Mouse (Mus musculus) kidney, postnatal 25 days (tissue): ENCODE results near the gene Eif4g3.

Source experiments
- DNase-seq, 2 experiments: peaks; one replicate each; pipeline ENCODE4 v3.0.0; 2021; ENCODE audit warnings: mixed read lengths in 2 of 2

The Eif4g3 gene

DNA sequence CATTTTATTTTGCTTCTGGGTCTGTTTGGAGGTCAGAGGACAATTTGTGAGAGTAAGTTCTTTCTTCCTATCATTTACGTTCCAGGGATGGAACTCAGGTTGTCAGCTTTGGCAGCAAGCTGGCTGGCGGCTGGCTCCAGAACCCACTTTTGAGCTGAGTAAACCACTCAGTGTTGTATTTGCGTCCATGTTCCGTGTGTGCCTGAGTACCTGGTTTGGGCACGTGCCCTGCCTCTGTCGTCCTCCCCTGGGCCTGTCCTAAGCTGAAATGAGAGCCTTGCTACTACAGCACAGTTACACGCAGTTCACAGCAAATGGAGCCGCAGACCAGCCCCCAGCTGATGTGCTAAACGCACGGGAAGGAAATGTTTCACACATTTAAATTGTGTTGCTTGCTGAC lies 39.0 kb downstream of the Eif4g3 start:
- no peak for DNase-seq

DNA sequence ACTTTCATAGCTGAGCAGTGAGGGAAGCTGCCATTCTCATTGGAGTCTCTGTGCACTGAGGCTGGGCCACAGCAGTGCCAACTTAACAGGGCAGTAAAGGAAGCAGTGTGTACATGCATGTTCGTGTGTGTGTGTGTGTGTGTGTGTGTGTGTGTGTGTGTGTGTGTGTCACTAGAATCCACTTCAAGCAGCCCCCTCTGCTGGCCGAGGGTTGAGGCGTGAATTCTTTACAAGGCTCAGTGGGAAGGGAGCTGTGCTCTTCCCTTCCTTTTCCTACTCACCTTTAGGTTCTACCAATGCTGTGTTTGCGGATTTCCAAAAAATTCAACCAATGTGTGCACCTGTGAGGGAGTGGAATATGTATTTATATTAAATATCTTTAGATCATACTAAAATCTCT lies 41.0 kb downstream of the Eif4g3 start:
- DNase-seq = no peak

DNA sequence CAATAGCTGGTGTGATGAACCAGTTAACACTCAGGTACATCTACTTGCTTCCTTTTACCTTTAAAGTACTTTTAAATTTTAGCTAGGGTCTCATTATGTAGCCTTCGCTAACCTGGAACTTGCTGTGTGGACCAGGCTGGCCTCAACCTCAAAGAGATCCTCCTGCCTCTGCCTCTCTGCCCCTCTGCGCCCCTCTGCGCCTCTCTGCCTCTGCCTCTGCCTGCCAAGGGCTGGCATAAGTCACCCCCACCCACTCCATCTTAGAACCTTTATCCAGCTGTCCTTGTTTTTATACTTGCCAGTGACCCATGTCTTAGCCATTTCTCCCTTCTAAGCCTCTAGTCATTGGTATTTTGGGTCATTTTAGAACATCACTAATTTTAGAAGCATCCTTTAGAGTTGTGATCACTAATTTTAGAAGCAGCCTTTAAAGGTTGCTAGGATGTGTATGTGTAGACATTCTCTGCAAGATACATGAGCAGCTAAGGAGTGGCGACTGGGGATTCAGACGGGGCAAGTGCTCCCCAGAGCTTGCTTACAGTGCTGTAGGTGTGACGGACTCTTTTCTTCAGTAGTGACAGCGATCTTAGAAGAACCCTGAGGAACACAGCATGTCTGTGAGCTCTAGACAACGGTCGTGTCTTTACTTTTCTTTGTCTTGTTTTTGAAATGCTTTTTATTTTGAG lies 42.8 kb downstream of the Eif4g3 start:
- peak in 1 of 2 experiments; percentile 23 for DNase-seq

DNA sequence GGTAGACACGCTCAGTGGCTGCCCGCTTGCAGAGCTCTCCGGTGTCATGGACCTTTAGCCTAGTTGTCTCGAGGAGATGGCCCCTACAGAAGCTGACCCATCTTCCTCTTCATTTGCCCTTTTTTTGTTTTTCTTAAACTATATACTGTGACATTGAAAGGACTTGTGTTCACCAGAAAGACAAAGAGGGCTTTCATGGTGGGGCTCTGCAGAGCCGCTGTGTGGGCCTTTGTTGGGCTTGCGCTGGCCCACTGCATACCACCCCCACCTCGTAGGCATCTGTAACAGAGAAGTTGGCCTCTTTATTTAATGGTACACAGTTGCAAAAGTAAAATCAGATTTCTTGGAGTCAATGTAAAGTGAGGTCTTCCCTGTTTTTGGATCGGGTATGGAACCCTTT lies 44.3 kb downstream of the Eif4g3 start:
- DNase-seq = no peak

DNA sequence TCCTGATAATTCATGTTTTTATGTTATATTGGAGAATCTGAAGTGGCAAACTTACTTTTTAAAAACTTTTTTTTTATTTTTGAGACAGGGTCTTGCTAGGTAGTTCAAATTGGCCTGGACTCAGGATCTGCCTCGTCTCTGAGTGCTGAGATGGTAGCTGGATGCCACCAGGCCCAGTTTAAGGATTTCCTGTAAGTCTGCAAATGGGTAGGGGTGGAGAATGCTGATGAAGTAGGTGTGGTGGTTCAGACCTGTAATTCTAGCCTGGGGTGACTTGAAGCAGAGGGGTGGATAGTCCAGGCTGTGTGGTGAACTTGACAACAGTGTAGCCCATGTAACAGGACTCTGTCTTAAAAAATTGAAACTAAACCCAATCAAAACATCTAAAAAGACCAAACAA lies 45.1 kb downstream of the Eif4g3 start:
- no peak for DNase-seq

DNA sequence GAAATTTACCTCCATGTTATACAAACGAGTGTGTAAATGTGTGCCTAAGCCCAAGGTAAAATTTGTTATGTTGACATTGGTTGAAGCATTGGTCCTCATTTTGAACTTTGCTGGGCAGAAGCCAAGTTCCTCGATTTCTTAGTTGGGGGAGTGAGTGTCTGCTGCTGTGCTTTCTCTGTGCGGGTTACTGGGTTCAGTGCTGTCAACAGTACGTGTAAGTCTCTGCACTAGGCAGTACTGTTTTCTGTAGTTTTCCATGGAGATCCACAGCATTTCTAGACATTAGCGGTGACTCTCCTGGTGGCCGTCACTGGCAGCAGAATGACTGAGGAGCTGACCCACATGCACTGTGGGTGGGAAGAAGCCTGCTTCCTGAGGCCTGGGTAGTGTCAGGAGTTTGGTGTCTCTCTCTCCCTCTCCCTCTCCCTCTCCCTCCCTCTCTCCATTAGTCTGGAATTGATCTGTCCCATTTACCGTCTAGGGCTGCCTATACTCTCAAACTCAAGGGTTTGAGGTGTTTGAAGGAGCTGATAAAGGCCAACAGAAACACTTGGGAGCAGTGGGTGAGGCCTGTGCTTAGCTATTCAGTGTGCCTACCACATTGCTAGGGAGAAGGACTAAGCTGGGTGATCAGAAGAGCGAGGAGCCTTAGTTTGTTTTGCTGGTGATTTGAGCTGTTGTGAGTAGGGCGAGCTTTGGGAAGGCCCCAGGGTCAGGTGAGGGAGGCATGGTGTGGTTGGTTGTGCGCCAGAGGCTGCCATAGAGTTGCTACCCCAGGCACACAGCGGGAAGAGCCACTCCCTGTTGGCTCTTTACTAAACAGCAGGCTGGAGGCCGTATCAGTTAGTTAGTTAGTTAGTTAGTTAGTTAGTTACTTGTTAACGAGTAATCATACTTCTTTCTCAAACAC lies 45.8 kb downstream of the Eif4g3 start:
- DNase-seq = peak; percentile 46 to 60

DNA sequence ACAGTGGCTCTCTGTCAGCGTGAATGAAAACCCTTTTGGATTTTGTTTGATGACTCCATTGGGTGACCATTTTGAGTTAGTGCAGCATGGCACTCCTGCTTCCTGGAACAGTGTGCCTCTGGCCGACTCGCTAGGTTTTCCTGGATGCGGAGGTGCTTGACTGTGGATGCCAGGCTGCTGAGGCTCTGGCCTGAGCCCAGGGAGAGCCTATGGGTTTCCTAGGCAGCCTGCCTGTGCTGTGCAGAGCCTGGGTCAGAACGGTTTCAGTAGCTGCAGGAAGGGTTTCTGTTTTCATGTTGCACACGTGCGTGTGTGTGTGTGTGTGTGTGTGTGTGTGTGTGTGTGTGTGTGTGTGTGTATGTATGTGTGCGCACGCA lies 46.4 kb downstream of the Eif4g3 start:
- no peak for DNase-seq

DNA sequence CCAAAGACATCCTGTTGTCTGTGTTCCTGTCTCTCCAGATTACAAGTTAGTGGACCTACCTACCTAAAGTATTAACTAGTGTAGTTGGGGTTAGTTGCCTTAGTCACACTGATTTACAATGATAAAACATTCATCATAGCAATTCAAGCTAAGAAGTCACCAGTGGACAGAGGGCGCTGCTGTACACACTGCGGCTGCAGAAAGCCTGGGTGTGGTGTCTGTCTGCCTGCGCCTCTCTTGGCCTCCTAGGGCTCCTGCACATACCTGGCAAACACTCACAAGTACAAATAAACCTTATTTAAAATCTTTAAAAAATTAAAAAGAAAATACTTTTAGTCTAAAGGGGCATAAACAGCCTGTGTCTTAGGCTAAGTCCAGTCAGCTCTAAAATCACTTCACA lies 47.8 kb downstream of the Eif4g3 start:
- peak in 1 of 2 experiments; percentile 34 for DNase-seq

DNA sequence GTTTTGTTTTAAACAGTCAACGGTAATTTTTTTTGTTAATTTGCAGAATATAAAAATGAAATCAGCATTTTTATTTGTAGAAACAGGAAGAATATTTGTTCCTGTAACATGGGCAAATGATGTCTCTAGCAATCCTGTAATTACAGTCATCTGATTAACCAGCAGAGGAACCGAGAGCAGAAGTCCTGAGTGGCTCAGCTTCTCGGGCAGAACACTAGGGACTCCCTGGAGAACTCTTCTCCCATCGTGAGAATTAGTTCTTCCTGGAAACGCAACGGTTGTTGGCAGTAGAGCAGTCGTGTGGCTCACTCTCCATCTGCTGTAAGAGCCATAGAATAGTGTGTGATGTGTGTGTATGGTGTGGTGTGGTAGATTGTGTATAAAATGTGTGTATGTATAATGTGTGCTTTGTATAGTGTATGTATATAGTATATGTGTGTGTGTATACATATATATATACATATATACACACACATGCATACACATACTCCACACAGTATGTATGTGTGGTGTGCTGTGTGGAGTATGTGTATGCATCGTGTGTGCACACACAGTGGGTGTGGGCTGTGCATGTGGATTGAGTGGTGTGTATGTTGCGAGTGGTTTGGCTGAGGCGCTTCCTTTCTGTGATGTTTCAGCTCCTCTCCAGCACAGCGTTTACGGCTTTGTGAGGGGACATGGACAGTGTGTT lies 48.9 kb downstream of the Eif4g3 start:
- no peak for DNase-seq

DNA sequence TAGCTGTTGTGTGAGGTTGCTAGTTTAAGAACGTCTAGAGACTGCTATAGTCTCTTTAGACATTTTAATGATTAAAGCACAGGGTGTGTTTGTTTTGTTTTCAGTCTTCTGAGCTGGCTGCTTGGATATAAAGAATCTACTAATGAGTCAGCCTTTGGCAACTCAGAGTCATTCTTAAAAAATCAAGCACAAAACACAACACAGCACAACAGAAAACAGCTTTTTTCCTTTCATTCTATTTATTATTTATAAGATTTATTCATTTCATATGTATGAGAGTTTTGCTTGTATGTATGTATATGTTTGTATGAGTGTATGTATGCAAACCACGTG lies 49.4 kb downstream of the Eif4g3 start:
- no peak for DNase-seq

DNA sequence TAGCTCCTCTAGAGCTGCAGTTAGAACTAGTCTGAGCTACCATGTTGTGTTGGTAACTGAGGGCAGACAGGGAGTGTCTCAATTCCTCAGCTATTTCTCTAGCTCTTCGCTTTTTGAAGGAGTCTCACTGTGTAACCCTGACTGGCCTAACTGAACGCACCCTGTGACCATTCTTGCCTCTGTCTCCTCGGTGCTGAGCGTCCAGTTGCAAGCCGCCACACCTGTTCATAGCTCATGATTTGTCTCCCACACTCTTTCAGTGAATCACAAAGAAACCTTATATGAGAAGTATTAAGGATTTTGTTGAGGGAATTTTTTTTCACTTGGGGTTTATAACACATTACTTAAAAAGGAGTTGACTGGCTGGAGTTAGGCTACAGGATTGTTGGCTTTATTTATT lies 49.8 kb downstream of the Eif4g3 start:
- DNase-seq = no peak

DNA sequence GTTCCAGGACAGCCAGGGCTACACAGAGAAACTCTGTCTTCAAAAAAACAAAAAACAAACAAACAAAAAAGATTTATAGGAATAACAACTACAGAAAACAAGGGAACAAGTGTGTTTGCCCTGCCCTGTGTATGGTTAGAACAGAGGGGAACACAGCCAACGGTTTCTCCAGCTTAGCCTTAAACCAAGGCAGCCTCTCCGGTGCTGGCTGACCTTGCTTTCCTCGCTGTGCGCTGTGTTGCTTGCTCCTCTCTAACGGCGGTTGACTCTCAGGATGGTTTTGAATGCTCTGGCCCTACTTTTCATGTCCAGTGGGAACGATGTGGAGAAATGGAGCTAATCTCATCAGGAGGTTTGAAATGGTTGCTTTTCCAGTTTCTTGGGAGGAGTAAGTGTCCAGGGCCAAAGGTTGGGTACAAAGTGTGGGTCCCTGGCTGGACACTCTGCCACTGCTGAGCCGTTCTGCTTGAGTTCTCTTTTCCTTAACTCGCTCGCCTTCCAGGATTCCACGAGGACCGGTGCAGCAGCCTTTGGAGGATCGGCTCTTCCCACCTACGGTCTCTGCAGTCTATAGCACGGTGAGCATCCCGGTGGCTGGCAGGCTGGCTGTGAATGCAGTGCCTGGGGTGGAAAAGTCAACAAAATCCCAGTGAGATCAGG lies 52.1 kb downstream of the Eif4g3 start:
- peak; percentile 68 to 89 for DNase-seq

DNA sequence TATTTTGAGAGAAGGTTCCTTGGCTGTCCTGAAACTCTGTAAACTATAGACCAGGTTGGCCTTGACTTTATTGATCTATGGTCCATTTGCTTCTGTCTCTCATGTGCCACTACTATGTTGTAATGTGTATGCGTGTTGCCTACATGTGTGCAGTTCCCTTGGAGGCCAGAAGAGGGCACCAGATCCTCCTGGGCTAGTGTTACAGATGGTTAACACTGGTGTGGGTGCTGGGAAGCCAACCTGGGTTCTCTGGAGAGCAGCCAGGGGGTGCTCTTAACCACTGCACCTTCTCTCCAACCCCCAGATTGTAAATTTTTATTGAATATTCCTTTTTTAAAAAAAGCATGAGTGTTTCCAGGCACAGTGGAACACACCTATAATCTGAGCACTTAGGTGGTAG lies 53.0 kb downstream of the Eif4g3 start:
- no peak for DNase-seq

DNA sequence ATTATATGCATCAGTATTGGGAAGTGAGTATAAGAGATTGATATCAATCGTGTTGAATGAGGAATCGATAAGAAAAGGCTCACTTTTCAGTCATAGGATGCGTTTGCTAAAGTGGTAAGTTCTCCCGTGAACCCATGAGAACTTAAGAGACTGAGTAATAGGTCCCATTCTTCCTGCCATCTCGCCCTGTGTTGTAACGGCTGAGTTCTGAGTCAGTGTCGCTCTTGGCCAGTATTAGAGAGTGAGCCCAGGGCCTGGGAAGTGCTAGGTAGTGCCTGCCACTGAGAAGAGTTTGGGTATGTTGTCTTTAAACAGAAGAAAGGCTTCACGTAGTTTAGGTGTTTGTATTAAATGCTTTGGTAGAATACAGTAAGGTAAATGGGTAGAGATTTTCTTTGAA lies 53.5 kb downstream of the Eif4g3 start:
- DNase-seq = no peak

DNA sequence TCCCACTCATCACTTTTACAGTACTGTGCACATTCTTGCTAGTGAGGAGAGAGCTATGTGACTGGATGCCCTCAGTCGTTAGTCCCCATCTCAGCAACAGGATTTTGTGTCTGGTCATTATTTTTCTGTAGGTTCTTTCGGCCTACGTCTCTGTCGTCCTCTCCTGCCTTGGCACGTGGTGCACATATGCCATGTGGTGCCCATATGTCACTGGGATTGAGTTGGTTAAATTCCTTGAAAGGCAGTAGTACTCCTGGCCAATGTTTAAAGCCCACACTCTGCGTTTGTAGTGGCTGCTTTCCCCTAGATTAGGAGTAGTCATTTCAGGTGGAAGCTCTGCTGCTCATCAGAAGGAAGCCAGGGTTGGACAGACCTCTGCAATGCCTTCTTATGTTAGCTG lies 56.7 kb downstream of the Eif4g3 start:
- no peak for DNase-seq

DNA sequence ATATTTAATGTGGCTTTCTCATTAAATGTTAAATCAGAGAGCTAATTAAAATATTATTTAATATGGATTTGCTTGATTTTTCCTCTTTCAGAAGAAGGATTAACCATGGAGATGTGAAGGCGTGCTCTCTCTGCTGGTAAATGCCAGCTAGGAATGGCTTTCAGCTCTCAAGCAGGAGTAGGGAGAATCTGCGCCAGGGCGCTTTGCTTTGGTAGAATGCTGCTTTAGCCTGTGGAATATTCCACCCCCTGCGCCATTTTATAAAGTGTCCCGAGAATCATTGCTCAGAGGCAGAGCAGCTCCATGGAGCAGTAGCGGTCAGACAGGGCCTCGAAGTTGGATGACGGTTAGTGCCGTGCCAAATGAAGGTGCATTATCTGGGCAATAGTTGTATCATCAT lies 58.7 kb downstream of the Eif4g3 start:
- no peak for DNase-seq

DNA sequence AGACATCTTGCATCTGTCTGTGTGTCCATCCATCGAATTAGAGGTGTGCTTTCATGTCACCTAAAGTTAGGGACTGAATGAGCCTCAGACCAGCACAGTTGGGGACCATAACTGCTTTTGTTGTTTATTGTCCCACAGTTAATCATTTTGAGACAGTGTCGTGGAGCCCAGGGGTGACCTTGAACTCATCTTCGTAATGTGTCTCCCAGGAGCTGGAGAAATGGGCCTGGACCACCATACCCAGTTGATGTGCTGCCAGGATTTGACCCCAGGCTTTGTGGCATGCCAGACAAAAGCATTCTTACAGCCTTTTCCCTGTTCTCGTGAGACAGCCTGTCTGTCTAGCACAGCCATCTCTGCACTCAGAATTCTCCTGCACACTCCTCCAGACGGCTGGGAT lies 63.8 kb downstream of the Eif4g3 start:
- no peak for DNase-seq

DNA sequence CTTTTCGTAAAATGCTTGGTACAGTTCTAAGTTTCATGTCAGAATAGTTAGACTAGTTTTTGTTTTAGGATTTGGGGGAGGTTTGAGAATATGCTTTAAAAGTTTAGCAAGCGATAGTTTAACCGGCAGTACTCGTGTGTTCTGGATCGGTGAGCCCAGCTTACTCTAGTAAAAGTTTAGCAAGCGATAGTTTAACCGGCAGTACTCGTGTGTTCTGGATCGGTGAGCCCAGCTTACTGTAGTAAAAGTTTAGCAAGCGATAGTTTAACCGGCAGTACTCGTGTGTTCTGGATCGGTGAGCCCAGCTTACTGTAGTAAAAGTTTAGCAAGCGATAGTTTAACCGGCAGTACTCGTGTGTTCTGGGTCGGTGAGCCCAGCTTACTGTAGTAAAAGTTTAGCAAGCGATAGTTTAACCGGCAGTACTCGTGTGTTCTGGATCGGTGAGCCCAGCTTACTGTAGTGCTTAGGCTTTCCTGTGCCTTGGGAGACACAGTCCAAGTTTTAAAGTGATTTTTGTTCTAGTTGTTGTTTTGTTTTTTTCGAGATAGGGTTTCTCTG lies 64.5 kb downstream of the Eif4g3 start:
- peak in 1 of 2 experiments; percentile 68 for DNase-seq

DNA sequence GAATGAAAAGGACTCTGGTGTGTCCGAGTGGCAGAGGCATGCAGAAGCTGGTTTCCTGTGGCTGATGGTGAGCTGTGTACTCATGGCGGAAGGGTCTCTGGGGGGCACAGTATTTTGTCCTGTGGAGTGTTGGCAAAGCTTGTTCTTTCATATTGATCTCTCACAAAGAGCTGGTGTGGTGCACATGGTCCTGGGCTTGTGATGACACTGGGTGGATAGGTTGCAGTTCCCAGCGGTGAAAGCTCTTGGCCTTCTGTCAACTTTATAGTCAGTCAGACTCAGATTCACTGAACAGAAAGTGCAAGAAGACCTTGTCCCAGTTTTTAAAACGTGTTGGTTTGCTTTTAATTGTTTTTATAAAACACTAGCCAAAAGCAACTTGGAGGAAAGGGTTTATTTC lies 68.3 kb downstream of the Eif4g3 start:
- DNase-seq = no peak

DNA sequence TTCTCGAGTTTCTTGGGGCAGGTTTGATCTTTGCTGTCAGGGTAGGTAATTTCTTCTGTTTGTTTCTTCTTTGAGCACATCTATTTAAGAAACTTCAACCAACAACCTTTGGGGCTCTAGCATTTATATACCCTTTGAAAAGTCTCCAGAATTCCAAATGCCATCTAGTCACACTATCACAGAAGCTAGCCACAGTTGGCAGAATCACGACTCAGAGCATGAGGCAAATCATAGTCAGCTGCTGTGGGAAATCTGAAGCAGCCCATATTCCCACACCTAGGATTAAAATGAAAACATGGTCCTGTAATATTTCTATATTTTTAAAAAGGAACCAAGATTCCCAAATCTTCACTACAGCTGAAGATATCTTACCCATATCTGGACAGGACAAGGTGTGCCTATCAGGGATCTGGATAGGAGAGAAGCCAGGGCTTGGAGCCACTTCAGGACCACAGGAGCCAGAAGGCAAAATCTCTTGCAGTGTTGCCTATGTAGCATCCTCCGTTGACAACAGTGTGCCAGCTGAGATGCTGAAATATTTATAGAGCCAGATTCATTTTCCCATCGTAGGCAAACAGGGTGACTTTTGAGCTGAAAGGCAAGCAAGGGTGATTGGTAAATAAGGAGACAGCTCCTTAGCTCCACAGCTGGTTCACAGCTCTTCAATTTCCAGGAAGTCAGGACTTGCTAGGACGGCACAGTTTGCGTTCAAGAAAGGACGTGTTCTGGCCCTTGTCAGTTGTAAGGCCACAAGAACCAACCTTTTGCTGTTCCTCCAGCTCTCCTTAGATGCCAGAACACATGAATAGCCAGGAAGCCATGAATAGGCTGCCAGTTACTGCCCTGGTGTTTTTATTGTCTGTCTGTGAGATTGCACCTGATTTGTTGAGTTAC lies 70.8 kb downstream of the Eif4g3 start:
- DNase-seq = no peak

DNA sequence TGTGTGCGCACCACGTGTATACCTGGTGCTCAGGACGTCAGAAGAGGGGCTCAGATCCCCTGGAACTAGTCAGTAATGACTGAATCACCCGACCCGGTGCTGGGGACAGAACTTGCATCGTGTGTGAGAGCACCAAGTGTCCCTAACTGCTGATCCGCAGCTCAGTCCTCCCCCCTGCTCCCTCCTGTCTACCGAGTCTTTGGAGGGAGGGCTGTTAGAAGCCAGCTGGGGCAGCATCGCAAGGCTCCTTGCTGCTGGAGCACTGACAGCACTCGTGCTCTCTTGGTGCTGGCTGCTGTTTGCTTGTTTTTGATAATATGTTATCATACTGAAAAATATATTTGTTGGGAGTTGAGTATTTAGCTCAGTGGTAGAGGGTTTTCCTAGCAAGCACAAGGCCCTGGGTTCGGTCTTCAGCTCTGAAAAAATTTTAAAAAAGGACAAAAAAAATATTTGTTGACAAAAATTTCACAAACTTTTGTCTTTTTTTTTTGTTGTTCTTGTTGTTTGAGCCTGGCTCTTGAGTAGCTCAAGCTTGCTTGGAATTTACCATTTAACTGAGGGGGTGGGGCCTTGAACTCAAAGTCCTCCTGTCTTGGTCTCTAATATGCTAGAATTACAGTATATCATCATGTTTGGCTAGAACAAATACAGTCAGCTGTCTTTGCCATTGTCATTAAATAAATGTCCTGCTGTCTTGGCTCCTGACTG lies 72.2 kb downstream of the Eif4g3 start:
- no peak for DNase-seq
